Mouse (Mus musculus) brain, embryonic 14.5 days (tissue): ENCODE results near the gene Tmem156.

Experiments
- CTCF ChIP-seq: fragments of 200-500 bp; IDR thresholded peaks from 2 replicates; pipeline ENCODE4 v1.5.1; 2012; ENCODE audit warnings: inconsistent platforms, mild to moderate bottlenecking, moderate library complexity, borderline replicate concordance; ENCODE audit not compliant: insufficient read depth, insufficient read length; ENCODE audit errors: extremely low read depth
- POLR2A ChIP-seq: fragments of 200-500 bp; IDR thresholded peaks from 2 replicates; pipeline ENCODE4 v1.6.1; 2012; ENCODE audit warnings: mild to moderate bottlenecking, inconsistent platforms, borderline replicate concordance; ENCODE audit not compliant: poor library complexity, insufficient read depth, insufficient read length, severe bottlenecking; ENCODE audit errors: extremely low read depth

DNA sequence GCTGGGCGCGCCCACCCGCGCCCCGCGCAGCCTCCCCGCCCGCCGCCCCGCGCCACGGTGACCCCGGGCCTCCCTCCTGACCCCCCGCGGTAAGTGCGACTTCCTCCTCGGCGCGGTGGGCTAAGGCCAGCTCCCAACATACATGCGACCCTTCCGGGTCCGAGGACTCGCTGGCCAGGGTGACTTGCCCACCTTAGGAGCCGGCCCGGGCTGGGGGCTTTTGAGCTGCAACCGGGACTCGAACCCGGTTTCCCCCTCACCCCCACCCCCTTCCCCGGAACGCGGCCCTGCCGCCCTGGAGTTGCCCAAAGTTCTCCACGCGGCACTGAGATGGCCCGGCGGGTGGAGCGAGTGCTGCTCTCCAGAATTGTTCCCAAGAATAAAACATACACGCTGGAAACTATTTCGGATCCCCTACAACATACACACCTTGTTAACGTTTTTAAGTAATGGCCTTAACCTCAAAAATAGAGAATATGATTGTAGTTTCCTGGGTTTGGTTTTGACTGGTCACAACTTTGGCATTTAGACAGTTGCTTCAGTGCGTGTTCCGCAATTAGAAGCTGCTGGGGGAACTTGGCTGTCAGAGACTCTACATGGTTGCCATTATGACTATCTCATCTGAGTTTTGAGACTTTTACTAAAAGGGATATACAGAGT is 16.0 kb upstream of the Tmem156 start:
- TF ChIP-seq CTCF (no peak), POLR2A (no peak)
